Mouse (Mus musculus) gastrocnemius, adult 8-10 months (tissue): ENCODE measurements around the gene Tmem245. TPM values are rescaled to one million over a fixed set of nuclear protein-coding genes. Genes with fewer than 3 reads are reported as not detected.
A peak's percentile ranks its signal among the peaks of the same experiment; 100 is the strongest.

Experiments
- DNase-seq, 2 experiments: peaks; one replicate each; pipeline ENCODE4 v3.0.0; 2022; ENCODE audit warnings: low spot score in 2 of 2
- total RNA-seq, 4 experiments: library from RNA; stranded (reverse); gene quantifications; 2 replicates each; pipeline ENCODE4 v1.2.4; 2022

Gene Tmem245
- total RNA-seq, 4 experiments from 2014 or later: 19.8 to 22.6 (median 20.6) TPM

GRCm38 (mm10) chr4:56865971-56866370 is 81.3 kb downstream of the Tmem245 start:
- DNase-seq: peak in 1 of 2 experiments; percentile 23

DNA sequence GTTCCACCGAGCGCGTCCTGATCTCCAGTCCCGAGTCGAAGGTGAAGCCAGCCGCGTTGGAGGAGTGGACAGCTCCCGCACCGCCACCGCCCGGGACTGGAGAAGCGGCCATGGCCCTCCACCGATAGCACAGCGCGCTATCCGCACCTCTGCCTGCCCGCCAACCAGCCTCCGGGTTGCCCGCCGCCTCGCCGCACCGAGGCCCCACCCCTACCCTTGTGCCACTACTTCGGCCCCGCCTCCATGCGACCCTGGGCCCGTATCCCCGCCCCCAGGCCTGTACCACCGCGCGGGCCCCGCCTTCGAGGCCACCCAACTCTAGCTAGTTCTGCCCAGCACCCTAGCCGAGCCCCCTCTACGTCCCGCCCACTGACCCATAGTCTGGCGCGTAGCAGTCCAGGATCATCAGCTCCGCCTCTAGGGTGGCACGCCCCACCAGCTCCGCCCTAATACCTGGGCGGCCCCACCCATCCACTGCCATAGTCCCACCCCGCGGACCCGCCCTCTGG is 82.2 kb downstream of the Tmem245 start, which contains the start of gene Ctnnal1:
Gene Ctnnal1 (minus strand): TSS at position 186 of the 509 bp plus-strand sequence.
- peak; percentile 81 to 88 for DNase-seq

DNA sequence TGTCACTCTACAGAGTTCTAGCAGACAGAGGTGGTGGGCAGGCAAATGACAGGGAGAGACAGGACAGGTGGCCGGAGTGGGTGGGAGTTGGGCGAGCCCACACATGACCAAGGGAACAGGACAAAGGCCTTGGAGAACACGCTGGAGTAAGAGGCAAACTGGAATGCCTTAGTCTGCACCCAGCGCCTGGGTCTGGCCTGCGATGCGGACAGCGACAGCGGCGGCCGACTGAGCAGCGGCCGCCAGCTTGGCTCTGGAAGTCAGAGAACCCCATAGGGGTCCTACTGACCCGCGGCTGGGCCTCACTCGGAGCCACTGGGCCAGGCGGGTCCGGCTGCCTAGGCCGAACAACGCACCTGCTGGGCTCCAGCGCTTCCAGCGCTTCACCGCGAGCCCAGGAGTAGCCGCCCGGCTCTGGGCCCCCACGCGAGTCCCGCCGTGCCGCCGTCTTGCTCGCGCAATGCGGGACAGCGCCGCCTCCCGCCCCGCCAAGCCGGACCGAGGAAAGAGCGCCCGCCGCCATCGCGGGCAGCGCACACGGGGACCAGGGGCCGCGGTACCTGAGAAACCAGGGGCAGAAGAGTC is 82.7 kb downstream of the Tmem245 start:
- peak; percentile 11 to 23 for DNase-seq

- DNase-seq: no peak
These were observed 83.2 kb downstream of the Tmem245 start for GRCm38 (mm10) chr4:56864016-56864415.

DNA sequence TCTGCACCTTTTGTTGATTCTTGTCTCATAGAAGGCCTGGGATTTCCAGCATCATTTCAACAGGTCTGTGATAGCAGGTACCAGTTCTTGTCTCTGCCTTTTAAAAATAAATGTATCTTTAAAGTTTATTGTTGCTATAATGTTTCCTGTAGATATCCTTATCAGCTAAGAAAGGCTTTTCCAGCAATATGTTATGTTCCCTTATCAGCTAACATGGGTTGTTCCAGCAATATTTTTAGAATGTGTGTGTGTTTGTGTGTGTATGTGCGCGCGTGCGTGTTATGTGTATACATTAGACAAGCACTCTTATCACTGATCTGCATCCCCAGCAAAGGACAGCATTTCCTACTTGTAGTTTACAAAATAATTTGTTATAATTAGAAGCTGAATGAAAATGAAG is 85.7 kb downstream of the Tmem245 start:
- DNase-seq: no peak

GRCm38 (mm10) chr4:56858733-56859132 is 88.5 kb downstream of the Tmem245 start:
- no peak for DNase-seq

- no peak for DNase-seq
These were observed 90.8 kb downstream of the Tmem245 start for GRCm38 (mm10) chr4:56856371-56856949.

DNA sequence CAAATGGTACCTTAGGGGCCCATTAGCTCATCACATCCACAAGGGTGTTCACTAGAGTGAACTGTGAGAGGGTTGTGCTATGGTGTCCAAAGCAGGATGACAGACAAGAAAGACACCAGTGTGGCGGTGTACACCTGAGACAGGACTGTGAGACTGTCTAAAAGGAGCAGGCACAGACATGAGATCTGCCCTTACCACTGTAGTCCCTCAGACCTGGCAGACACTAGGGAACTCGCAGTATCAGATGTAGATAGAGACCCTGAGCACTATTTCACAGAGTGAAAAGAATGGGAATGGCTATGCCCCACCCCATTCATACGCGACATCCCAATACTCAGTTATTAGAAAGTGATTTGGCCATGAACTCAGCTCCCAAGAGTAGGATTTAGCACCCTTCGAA is 91.3 kb downstream of the Tmem245 start:
- DNase-seq: no peak

DNA sequence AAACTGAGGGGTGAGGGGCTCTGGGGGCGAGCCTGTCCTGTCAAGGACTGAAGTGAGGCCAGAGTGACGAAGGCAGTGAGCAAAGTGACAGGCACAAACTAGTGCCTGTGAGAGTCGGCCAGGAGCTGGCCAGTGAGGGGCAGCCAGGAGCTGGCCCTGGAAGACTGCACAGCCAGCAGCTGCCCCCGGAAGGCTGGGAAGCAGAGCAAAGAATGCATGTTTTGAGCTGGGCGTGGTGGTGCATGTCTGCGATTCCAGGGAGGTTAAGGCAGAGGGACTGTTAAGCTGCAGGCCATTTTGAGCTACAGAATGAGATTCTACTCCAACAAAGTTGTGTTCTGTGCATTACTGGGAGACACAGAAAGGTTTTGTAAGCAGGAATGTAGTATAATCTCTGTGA is 96.5 kb downstream of the Tmem245 start:
- DNase-seq: no peak

DNA sequence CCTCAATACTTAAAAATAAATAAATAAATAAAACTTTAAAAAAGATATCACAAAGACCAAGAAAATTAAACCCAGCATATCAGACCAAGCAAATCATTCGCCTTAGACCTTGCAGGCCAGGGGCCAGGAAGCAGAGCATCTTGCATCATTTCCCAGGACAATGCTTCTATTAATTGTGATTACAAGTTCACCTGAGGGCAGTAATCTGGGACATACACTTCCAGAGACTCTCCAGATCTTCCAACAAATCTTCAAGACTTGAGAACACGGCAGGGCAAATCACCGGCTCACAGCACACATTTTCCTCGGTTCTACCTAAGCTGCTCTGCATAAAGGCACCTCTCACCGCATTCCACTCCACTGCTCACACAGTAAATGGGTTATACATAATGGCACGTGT is 99.2 kb downstream of the Tmem245 start:
- DNase-seq: no peak

- no peak for DNase-seq
These were observed 99.8 kb downstream of the Tmem245 start for GRCm38 (mm10) chr4:56847400-56847799.

DNA sequence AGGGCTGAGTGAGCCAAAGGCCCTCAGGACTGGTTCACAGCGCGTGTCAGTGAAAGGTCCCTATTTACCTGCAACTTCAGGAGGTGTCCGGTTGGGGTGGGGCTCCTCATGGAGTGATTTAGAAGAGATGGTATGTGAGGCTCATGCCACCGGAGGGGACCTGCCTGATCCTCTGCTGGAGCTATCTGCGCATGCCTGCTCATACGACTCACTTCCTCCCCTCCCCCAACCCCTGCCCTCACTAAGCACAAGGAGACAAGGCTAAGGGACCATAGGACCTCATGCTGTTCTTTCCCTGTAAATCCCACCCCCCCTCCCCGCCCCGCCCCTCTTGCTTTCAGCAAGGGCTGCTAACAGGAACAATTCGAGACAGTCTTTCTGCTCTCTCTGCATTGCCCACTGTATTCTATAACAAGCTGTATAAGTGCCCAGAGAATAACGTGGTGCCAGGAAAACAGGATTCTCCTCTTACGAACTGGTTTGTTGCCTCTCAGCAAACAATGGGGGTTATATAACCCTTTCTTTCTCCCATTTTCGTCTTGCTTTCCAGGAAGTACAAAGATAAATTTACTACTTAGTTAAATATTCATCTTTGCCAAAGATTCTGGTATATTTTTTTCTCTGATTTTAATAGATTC is 101.2 kb downstream of the Tmem245 start:
- no peak for DNase-seq

DNA sequence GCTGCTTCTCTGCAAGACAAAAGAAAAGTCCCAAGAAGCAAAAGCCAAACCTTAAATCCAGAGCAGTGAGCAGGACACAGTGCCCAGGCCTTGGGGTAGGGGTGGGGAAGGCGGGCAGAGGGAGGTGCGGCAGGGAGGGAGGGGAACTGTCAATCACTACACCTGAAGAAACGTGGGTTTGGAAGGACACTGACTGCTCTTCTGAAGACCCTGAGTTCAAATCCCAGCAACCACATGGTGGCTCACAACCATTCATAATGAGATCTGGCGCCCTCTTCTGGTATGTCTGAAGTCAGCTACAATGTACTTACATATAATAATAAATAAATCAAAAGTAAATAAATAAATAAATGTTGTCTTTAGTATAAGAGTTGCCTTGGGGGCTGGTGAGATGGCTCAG is 102.3 kb downstream of the Tmem245 start:
- DNase-seq: no peak

GRCm38 (mm10) chr4:56843963-56844362 is 103.3 kb downstream of the Tmem245 start:
- DNase-seq: no peak

GRCm38 (mm10) chr4:56842501-56842900 is 104.7 kb downstream of the Tmem245 start:
- DNase-seq: no peak

GRCm38 (mm10) chr4:56840297-56840696 is 106.9 kb downstream of the Tmem245 start:
- DNase-seq: no peak

- DNase-seq: no peak
These were observed 109.6 kb downstream of the Tmem245 start for GRCm38 (mm10) chr4:56837661-56838060.

- no peak for DNase-seq
These were observed 115.2 kb downstream of the Tmem245 start for GRCm38 (mm10) chr4:56831998-56832397.

DNA sequence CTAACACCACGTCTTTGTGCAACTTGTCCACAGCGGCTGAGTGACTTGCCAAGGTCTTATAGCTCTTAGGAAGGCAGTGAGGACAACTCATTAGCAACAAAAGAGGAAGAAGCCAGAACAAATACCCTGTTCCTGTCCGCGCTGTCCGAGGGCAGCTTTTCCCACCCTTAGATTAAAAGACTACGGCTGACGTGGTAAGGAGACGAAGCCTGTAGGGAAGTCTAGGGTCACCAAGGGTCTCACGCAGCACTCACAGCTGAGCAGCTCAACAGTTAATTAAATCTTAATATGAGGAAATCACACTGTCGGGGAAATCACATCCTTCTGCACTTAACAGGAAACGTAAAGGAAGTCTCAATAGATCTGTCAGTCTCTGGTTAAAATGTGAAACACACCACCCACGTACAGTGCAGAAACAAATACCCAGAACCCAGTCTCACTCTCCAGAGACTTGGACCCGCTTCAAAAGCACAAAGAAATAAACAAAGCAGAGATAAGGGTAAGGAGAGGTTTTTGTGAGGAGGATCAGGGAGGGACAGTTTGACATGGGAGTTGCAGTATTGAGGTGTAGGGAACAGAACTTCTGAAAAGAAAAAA is 116.1 kb downstream of the Tmem245 start:
- no peak for DNase-seq

GRCm38 (mm10) chr4:56829511-56829921 is 117.7 kb downstream of the Tmem245 start:
- peak in 1 of 2 experiments; percentile 17 for DNase-seq

- DNase-seq: no peak
These were observed 118.3 kb downstream of the Tmem245 start for GRCm38 (mm10) chr4:56828932-56829331.

GRCm38 (mm10) chr4:56824231-56824630 is 123.0 kb downstream of the Tmem245 start:
- no peak for DNase-seq
